Mouse (Mus musculus) G1E (cell line): ENCODE data around the gene Ppp4r1.

Source experiments
- CTCF ChIP-seq: IDR thresholded peaks from 2 replicates; pipeline ENCODE4 v1.5.1; 2012; ENCODE audit warnings: low read depth, low read length, inconsistent platforms, mixed read lengths
- POLR2AphosphoS5 ChIP-seq: IDR thresholded peaks from 2 replicates; pipeline ENCODE4 v1.6.1; 2012; ENCODE audit warnings: low read depth, low read length, inconsistent platforms; ENCODE audit not compliant: insufficient replicate concordance
- TAL1 ChIP-seq: conservative IDR thresholded peaks from 2 replicates; pipeline ENCODE4 v1.6.1; 2012; ENCODE audit warnings: low read depth, low read length, inconsistent platforms, mixed read lengths

DNA sequence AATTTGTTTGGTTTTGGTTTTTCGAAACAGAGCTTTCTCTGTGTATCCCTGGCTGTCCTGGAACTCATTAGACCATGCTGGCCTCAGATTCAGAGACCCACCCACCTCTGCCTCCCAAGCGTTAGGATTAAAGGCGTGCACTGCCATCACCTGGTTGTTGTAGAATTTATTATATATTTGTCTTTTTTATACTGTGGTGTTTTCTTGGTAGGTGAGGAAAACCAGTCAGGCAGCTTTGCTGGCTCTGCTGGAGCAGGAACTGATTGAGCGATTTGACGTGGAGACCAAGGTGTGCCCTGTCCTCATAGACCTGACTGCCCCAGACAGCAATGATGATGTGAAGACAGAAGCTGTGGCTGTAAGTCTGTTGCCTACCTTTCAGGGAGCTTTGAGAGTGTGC lies 28.7 kb downstream of the Ppp4r1 start:
- TF ChIP-seq TAL1 (no peak), CTCF (no peak), POLR2AphosphoS5 (no peak)
